ENCODE assay signal across 27 mouse cellular contexts in the genomic region with DNA sequence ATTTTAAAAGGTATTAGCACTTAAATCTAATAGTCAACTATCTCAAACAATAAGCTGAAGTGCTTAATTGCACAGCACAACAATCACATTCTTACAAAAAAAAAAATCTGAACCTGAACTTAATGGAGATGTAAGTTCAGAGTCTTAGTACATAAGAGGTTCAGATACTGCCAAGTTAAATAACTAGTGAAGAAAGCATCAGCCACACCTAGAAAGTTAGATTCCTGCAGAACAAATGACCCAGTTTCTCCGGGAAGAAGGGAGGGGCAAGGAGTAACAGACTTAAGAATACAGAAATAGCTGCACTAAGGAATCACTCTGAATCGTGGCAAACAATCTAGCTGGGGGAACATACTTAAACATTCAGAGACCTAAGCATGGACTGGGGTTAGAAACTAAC. TPM values are rescaled to one million over a fixed set of nuclear protein-coding genes. Genes with fewer than 3 reads are reported as not detected.
A peak's percentile ranks its signal among the peaks of the same experiment; 100 is the strongest.
DNase-seq lines count a peak whose midpoint lies in the region; ATAC-seq and TF ChIP-seq lines count a peak whose summit lies in the region.
"Had no signal": no experiment of that assay in that cellular context is flagged by ENCODE, and none has a peak within 500 bp of the region (broad histone marks: within the 10 kb centered on the region; RNA-seq: fewer than 3 reads in every experiment).

No protein-coding gene starts in this region.

- H3K9me3 ChIP-seq in stomach, postnatal 0 days (ENCODE audit: control insufficient read depth, low read length) = no peaks in the 10 kb centered on the region
- H3K9me3 ChIP-seq: forebrain, embryonic 13.5 days; heart, embryonic 13.5 days; kidney, embryonic 15.5 days; limb, embryonic 13.5 days; liver, embryonic 12.5 days; neural tube, embryonic 12.5 days had no signal

- no peak for TF ChIP-seq CTCF in heart, adult 2 months (IDR thresholded peaks at IDR 0.05)
- TF ChIP-seq CTCF in stomach, postnatal 0 days (IDR thresholded peaks at IDR 0.05; ENCODE audit: low read depth) = no peak

- TF ChIP-seq POLR2A in heart, adult 2 months (IDR thresholded peaks at IDR 0.05; ENCODE audit: insufficient read depth, low read depth, low read length) = no peak

- ATAC-seq in stomach, postnatal 0 days (ENCODE audit: low FRiP score, low TSS enrichment) = peak; percentile 85
- ATAC-seq: CD4-positive, CD25-positive, alpha-beta regulatory T cell, adult 4 months; forebrain, embryonic 13.5 days; hindbrain, embryonic 16.5 days; liver, embryonic 12.5 days; liver, postnatal 0 days; midbrain, embryonic 16.5 days had no signal

- intact Hi-C loops in heart, adult 2 months (cut with DNase I) = no loop called here

- no peak for DNase-seq in heart, adult 2 months
- DNase-seq in heart, postnatal 4 days = no peak
- DNase-seq in large intestine, adult 2 months (ENCODE audit: low read depth, low spot score) = peak; percentile 31
- DNase-seq in lung, postnatal 36 days = peak; percentile 65
- DNase-seq in stomach, postnatal 0 days (ENCODE audit: low spot score) = no peak
- DNase-seq in adrenal gland, postnatal 4 days (ENCODE audit: low spot score in 2 of 2) = no peak
- no peak for DNase-seq in layer of hippocampus, postnatal 10 days (ENCODE audit: low spot score in 2 of 2)
- DNase-seq: adrenal gland, postnatal 36 days; cerebellum, adult 8-10 months; gastrocnemius, postnatal 25 days; heart, postnatal 10 days; kidney, adult 18-20 months; kidney, postnatal 25 days; liver, postnatal 0 days; thymus, adult 18-20 months; thymus, postnatal 36 days had no signal

- 14% methylated on average over 2 of the region's 2 CpGs for WGBS in heart, adult 2 months
- WGBS in large intestine, adult 2 months = 11% methylated on average over 2 of the region's 2 CpGs
- 38% methylated on average over 2 of the region's 2 CpGs for WGBS in stomach, postnatal 0 days

- H3K79me2 ChIP-seq in heart, adult 2 months (replicated peaks; ENCODE audit: control insufficient read depth, insufficient read depth, low read length) = peaks cover 3% of the 10 kb centered on the region; the same call in 1 of the 2 replicates

- TF ChIP-seq EP300 in heart, adult 2 months (IDR thresholded peaks at IDR 0.05; ENCODE audit: insufficient read depth, low read depth, low read length) = no peak
- TF ChIP-seq EP300 in stomach, postnatal 0 days (optimal IDR thresholded peaks at IDR 0.05) = no peak

- no peak overlapping the region for H3K4me3 ChIP-seq in heart, adult 2 months
- H3K4me3 ChIP-seq in stomach, postnatal 0 days (ENCODE audit: low read depth, low read length) = no peak overlapping the region
- H3K4me3 ChIP-seq: forebrain, embryonic 13.5 days; heart, embryonic 13.5 days; kidney, embryonic 15.5 days; layer of hippocampus, adult 2 months; limb, embryonic 13.5 days; liver, embryonic 12.5 days; neural tube, embryonic 12.5 days had no signal

- peaks cover 10% of the 10 kb centered on the region for H3K36me3 ChIP-seq in heart, adult 2 months (ENCODE audit: control insufficient read depth, insufficient read depth, low read length)
- no peaks in the 10 kb centered on the region for H3K36me3 ChIP-seq in stomach, postnatal 0 days (ENCODE audit: control insufficient read depth, insufficient read depth, low read length)

- peaks cover 5% of the 10 kb centered on the region for H3K4me1 ChIP-seq in heart, adult 2 months (ENCODE audit: control insufficient read depth, insufficient read depth, low read length)
- no peaks in the 10 kb centered on the region for H3K4me1 ChIP-seq in stomach, postnatal 0 days (replicated peaks; ENCODE audit: control insufficient read depth, insufficient read depth)
- H3K4me1 ChIP-seq: forebrain, embryonic 13.5 days; kidney, embryonic 15.5 days; limb, embryonic 13.5 days; neural tube, embryonic 12.5 days had no signal

- no peaks in the 10 kb centered on the region for H3K27me3 ChIP-seq in heart, adult 2 months (ENCODE audit: control insufficient read depth, insufficient read depth, low read length)
- H3K27me3 ChIP-seq in stomach, postnatal 0 days (ENCODE audit: control insufficient read depth, insufficient read depth, low read length) = no peaks in the 10 kb centered on the region
- H3K27me3 ChIP-seq: forebrain, embryonic 13.5 days; heart, embryonic 13.5 days; kidney, embryonic 15.5 days; limb, embryonic 13.5 days; liver, embryonic 12.5 days; neural tube, embryonic 12.5 days had no signal

- H3K9ac ChIP-seq in heart, adult 2 months (ENCODE audit: low read depth, low read length) = no peak overlapping the region
- no peak overlapping the region for H3K9ac ChIP-seq in stomach, postnatal 0 days (ENCODE audit: low read length)
- H3K9ac ChIP-seq: forebrain, embryonic 13.5 days; heart, embryonic 13.5 days; kidney, embryonic 15.5 days; limb, embryonic 13.5 days; liver, embryonic 12.5 days; liver, postnatal 0 days; neural tube, embryonic 12.5 days had no signal

- peak overlapping the region; percentile 49 for H3K27ac ChIP-seq in heart, adult 2 months
- H3K27ac ChIP-seq in stomach, postnatal 0 days (replicated peaks) = peak overlapping the region; percentile 73
- H3K27ac ChIP-seq: forebrain, embryonic 13.5 days; heart, embryonic 13.5 days; kidney, embryonic 15.5 days; layer of hippocampus, adult 2 months; limb, embryonic 13.5 days; liver, embryonic 12.5 days; neural tube, embryonic 12.5 days had no signal

- H3K4me2 ChIP-seq in stomach, postnatal 0 days (replicated peaks; ENCODE audit: low read depth) = no peak overlapping the region; the same call in 1 of the 2 replicates
- H3K4me2 ChIP-seq: forebrain, embryonic 13.5 days; heart, embryonic 13.5 days; kidney, embryonic 15.5 days; limb, embryonic 13.5 days; liver, embryonic 12.5 days; midbrain, embryonic 11.5 days; neural tube, embryonic 12.5 days had no signal

RNA-seq across cellular contexts. Expression of a gene that starts 10.7 kb away (rescaled TPM):
- 10 to 100 TPM; 39.2 to 43.8 TPM for total RNA-seq in heart, adult 2 months (2021)
- polyA plus RNA-seq in heart, adult 2 months (2012; rRNA removed) = 27.9 and 81.6 TPM in 2 replicates
- total RNA-seq in heart, postnatal 4 days (2021) = 10 to 100 TPM; 40.0 to 40.2 TPM
- polyA plus RNA-seq in large intestine, adult 2 months (2012; rRNA removed) = 15.2 and 28.8 TPM in 2 replicates
- 16.2 and 16.9 TPM in 2 replicates for polyA plus RNA-seq in stomach, postnatal 0 days (2015; fragmentation: Nextera tagmentation; extraction: Ambion mirVana)
- total RNA-seq in adrenal gland, postnatal 4 days (2021) = 10 to 100 TPM; 48.9 to 57.0 TPM
- 10 to 100 TPM; 21.5 to 26.4 TPM for total RNA-seq in layer of hippocampus, postnatal 10 days (2021)

RNA-seq across cellular contexts. Expression of a gene that starts 46.5 kb away (rescaled TPM):
- 10 to 100 TPM; 12.6 to 13.5 TPM for total RNA-seq in heart, adult 2 months (2021)
- polyA plus RNA-seq in heart, adult 2 months (2012; rRNA removed) = 28.4 and 30.5 TPM in 2 replicates
- 10 to 100 TPM; 22.8 to 25.9 TPM for total RNA-seq in heart, postnatal 4 days (2021)
- 64.1 and 65.3 TPM in 2 replicates for polyA plus RNA-seq in large intestine, adult 2 months (2012; rRNA removed)
- 43.1 and 45.1 TPM in 2 replicates for polyA plus RNA-seq in stomach, postnatal 0 days (2015; fragmentation: Nextera tagmentation; extraction: Ambion mirVana)
- total RNA-seq in adrenal gland, postnatal 4 days (2021) = 10 to 100 TPM; 59.1 to 61.7 TPM
- total RNA-seq in layer of hippocampus, postnatal 10 days (2021) = 10 to 100 TPM; 17.8 to 20.6 TPM

RNA-seq across cellular contexts. Expression of a gene that starts 54.8 kb away (rescaled TPM):
- total RNA-seq in heart, adult 2 months (2021) = 10 to 100 TPM; 65.8 to 74.6 TPM
- 27.7 and 43.2 TPM in 2 replicates for polyA plus RNA-seq in heart, adult 2 months (2012; rRNA removed)
- total RNA-seq in heart, postnatal 4 days (2021) = 100 to 1,000 TPM; 173 to 184 TPM
- polyA plus RNA-seq in large intestine, adult 2 months (2012; rRNA removed) = 69.8 and 75.7 TPM in 2 replicates
- polyA plus RNA-seq in stomach, postnatal 0 days (2015; fragmentation: Nextera tagmentation; extraction: Ambion mirVana) = 371 and 384 TPM in 2 replicates
- 100 to 1,000 TPM; 268 to 301 TPM for total RNA-seq in adrenal gland, postnatal 4 days (2021)
- 100 to 1,000 TPM; 644 to 671 TPM for total RNA-seq in layer of hippocampus, postnatal 10 days (2021)

Comparison
In these comparisons a context has a peak if more than half of its experiments do, and no peak if none do; other contexts are left out.
1. DNase-seq: peak in large intestine, adult 2 months (single experiment) and lung, postnatal 36 days (single experiment); none in heart, adult 2 months (0 of 2), heart, postnatal 4 days (single experiment), stomach, postnatal 0 days (single experiment), adrenal gland, postnatal 4 days (0 of 2) and layer of hippocampus, postnatal 10 days (0 of 2).